In the genomic region with DNA sequence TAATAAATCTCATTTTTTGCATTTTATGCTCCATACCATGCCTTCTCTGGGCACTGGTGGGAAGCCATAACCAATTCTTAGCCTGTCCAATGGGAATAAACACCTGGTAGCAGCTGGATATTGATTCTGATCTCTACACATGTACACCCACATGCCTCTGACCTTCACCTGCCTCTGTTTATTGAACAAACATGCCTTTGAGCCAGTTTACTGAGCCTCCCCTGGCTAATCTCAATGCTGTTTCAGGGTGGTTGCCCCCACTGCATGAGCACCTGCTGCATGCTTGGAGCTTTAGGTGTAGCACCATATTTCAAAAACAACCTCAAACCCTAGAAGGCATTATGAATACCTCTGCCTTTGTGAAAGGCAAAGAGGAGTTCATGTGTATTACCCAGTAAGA, we compare ENCODE assay signal across 38 mouse cellular contexts. TPM values are rescaled to one million over a fixed set of nuclear protein-coding genes. Genes with fewer than 3 reads are reported as not detected.
"Had no signal": no experiment of that assay in that cellular context is flagged by ENCODE, and none has a peak within 500 bp of the region (broad histone marks: within the 10 kb centered on the region; RNA-seq: fewer than 3 reads in every experiment).

No protein-coding gene starts in this region.

RNA-seq across cellular contexts. Expression of a gene that starts 5.0 kb away (rescaled TPM):
- total RNA-seq: layer of hippocampus, postnatal 36 days; left cerebral cortex, adult 18-20 months; left cerebral cortex, adult 2 months; left cerebral cortex, adult 8-10 months; left cerebral cortex, postnatal 10 days; left cerebral cortex, postnatal 14 days; left cerebral cortex, postnatal 25 days; left cerebral cortex, postnatal 36 days; left cerebral cortex, postnatal 4 days; megakaryocyte progenitor cell, adult 5-6 weeks; megakaryocyte, adult 5-6 weeks; megakaryocyte-erythroid progenitor cell, adult 5-6 weeks; midbrain, postnatal 0 days; monocyte, adult 5-6 weeks had no signal
- polyA plus RNA-seq: limb, embryonic 10.5 days; lung, adult 2 months; lung, postnatal 0 days; macrophage; midbrain, embryonic 10.5 days; midbrain, embryonic 11.5 days; midbrain, embryonic 12.5 days; midbrain, embryonic 14.5 days; midbrain, embryonic 15.5 days; midbrain, embryonic 16.5 days; midbrain, postnatal 0 days had no signal

RNA-seq across cellular contexts. Expression of a gene that starts 13.9 kb away (rescaled TPM):
- total RNA-seq: layer of hippocampus, postnatal 36 days; left cerebral cortex, adult 18-20 months; left cerebral cortex, adult 2 months; left cerebral cortex, adult 8-10 months; left cerebral cortex, postnatal 10 days; left cerebral cortex, postnatal 14 days; left cerebral cortex, postnatal 25 days; left cerebral cortex, postnatal 36 days; left cerebral cortex, postnatal 4 days; megakaryocyte progenitor cell, adult 5-6 weeks; megakaryocyte, adult 5-6 weeks; megakaryocyte-erythroid progenitor cell, adult 5-6 weeks; midbrain, postnatal 0 days; monocyte, adult 5-6 weeks had no signal
- polyA plus RNA-seq: limb, embryonic 10.5 days; limb, embryonic 11.5 days; limb, embryonic 12.5 days; limb, embryonic 13.5 days; limb, embryonic 14.5 days; limb, embryonic 15.5 days; lung, adult 2 months; lung, embryonic 14.5 days; lung, embryonic 15.5 days; lung, embryonic 16.5 days; lung, postnatal 0 days; macrophage; midbrain, embryonic 10.5 days; midbrain, embryonic 11.5 days; midbrain, embryonic 12.5 days; midbrain, embryonic 13.5 days; midbrain, embryonic 14.5 days; midbrain, embryonic 15.5 days; midbrain, embryonic 16.5 days; midbrain, postnatal 0 days; myocyte; neural tube, embryonic 11.5 days; neural tube, embryonic 12.5 days; neural tube, embryonic 13.5 days had no signal

RNA-seq across cellular contexts. Expression of a gene that starts 30.8 kb away (rescaled TPM):
- total RNA-seq: layer of hippocampus, postnatal 36 days; left cerebral cortex, adult 18-20 months; left cerebral cortex, adult 2 months; left cerebral cortex, adult 8-10 months; left cerebral cortex, postnatal 10 days; left cerebral cortex, postnatal 14 days; left cerebral cortex, postnatal 25 days; left cerebral cortex, postnatal 36 days; left cerebral cortex, postnatal 4 days; megakaryocyte progenitor cell, adult 5-6 weeks; megakaryocyte, adult 5-6 weeks; megakaryocyte-erythroid progenitor cell, adult 5-6 weeks; midbrain, postnatal 0 days; monocyte, adult 5-6 weeks had no signal
- polyA plus RNA-seq: limb, embryonic 10.5 days; limb, embryonic 13.5 days; limb, embryonic 14.5 days; lung, embryonic 14.5 days; lung, embryonic 16.5 days; macrophage; midbrain, embryonic 10.5 days; midbrain, embryonic 11.5 days; midbrain, embryonic 12.5 days; midbrain, embryonic 13.5 days; midbrain, embryonic 16.5 days; myocyte; neural tube, embryonic 13.5 days had no signal

RNA-seq across cellular contexts. Expression of a gene that starts 33.3 kb away (rescaled TPM):
- total RNA-seq: layer of hippocampus, postnatal 36 days; left cerebral cortex, adult 18-20 months; left cerebral cortex, adult 2 months; left cerebral cortex, adult 8-10 months; left cerebral cortex, postnatal 10 days; left cerebral cortex, postnatal 14 days; left cerebral cortex, postnatal 25 days; left cerebral cortex, postnatal 36 days; left cerebral cortex, postnatal 4 days; megakaryocyte progenitor cell, adult 5-6 weeks; megakaryocyte, adult 5-6 weeks; megakaryocyte-erythroid progenitor cell, adult 5-6 weeks; midbrain, postnatal 0 days; monocyte, adult 5-6 weeks had no signal
- polyA plus RNA-seq: limb, embryonic 10.5 days; limb, embryonic 11.5 days; limb, embryonic 12.5 days; limb, embryonic 13.5 days; limb, embryonic 14.5 days; limb, embryonic 15.5 days; liver, embryonic 14.5 days; lung, adult 2 months; lung, embryonic 14.5 days; lung, embryonic 15.5 days; lung, embryonic 16.5 days; lung, postnatal 0 days; macrophage; midbrain, embryonic 10.5 days; midbrain, embryonic 11.5 days; midbrain, embryonic 12.5 days; midbrain, embryonic 13.5 days; midbrain, embryonic 14.5 days; midbrain, embryonic 15.5 days; midbrain, embryonic 16.5 days; midbrain, postnatal 0 days; myocyte; neural tube, embryonic 11.5 days; neural tube, embryonic 12.5 days; neural tube, embryonic 13.5 days had no signal
